Mouse (Mus musculus) intestine, embryonic 15.5 days (tissue): ENCODE results near the gene Atxn7l2. TPM values are rescaled to one million over a fixed set of nuclear protein-coding genes. Genes with fewer than 3 reads are reported as not detected.

Source experiments
- ATAC-seq: fragments of 200-750 bp; cut with Nextera tagmentation; 2 replicates; pipeline ENCODE4 v1.8.0; 2017; ENCODE audit warnings: moderate TSS enrichment, moderate library complexity
- H3K27ac ChIP-seq: fragments of 300-500 bp; sonication (generic); 2 replicates; pipeline ENCODE4 v1.5.1; 2015; ENCODE audit warnings: mild to moderate bottlenecking, inconsistent platforms
- H3K27me3 ChIP-seq: fragments of 300-500 bp; sonication (generic); replicated peaks from 2 replicates; pipeline ENCODE4 v1.6.1; 2015; ENCODE audit warnings: inconsistent platforms
- H3K36me3 ChIP-seq: fragments of 300-500 bp; sonication (generic); 2 replicates; pipeline ENCODE4 v1.6.1; 2015; ENCODE audit warnings: inconsistent platforms
- H3K4me1 ChIP-seq: fragments of 300-500 bp; sonication (generic); replicated peaks from 2 replicates; pipeline ENCODE4 v1.6.1; 2015; ENCODE audit warnings: inconsistent platforms
- H3K4me2 ChIP-seq: fragments of 300-500 bp; sonication (generic); replicated peaks from 2 replicates; pipeline ENCODE4 v1.6.1; 2015; ENCODE audit warnings: mild to moderate bottlenecking, inconsistent platforms
- H3K4me3 ChIP-seq: fragments of 300-500 bp; sonication (generic); replicated peaks from 2 replicates; pipeline ENCODE4 v1.5.1; 2015; ENCODE audit warnings: inconsistent platforms
- H3K9ac ChIP-seq: fragments of 300-500 bp; sonication (generic); 2 replicates; pipeline ENCODE4 v1.6.1; 2015; ENCODE audit warnings: inconsistent platforms
- H3K9me3 ChIP-seq: fragments of 300-500 bp; sonication (generic); 2 replicates; pipeline ENCODE4 v1.6.1; 2016; ENCODE audit warnings: inconsistent platforms
- WGBS: fragments of 180-500 bp; shearing (Covaris S2); methylation state at CpG from one replicate; pipeline ENCODE4 v1.1.7; 2015; 5-methylcytosine and 5-hydroxymethylcytosine counted together
- polyA plus RNA-seq: library from polyadenylated mRNA; unstranded; fragments of >200 nt; fragmentation: Nextera tagmentation; extraction: Ambion mirVana; gene quantifications from 2 replicates; pipeline ENCODE4 v1.2.1, GENCODE M21; 2015

Gene Atxn7l2
- polyA plus RNA-seq, 1 experiment from 2014 or later = 11.3 TPM

GRCm38 (mm10) chr3:108165532-108166315, 45.0 kb downstream of the Atxn7l2 start:
- H3K4me2 ChIP-seq = 0 out of 2 replicates have a peak overlapping the region, but pooled peaks have one; percentile 24
- peak; percentile 58 for ATAC-seq
- H3K36me3 ChIP-seq = no peaks in the 10 kb centered on the region
- 54% methylated on average over 10 of the region's 10 CpGs for WGBS
- H3K4me1 ChIP-seq = peaks cover 21% of the 10 kb centered on the region
- no peak overlapping the region for H3K9ac ChIP-seq
- no peaks in the 10 kb centered on the region for H3K27me3 ChIP-seq
- H3K9me3 ChIP-seq = no peaks in the 10 kb centered on the region
- no peak overlapping the region for H3K4me3 ChIP-seq
- H3K27ac ChIP-seq = no peak overlapping the region

GRCm38 (mm10) chr3:108164807-108165206, 45.9 kb downstream of the Atxn7l2 start:
- WGBS = 17% methylated on average over 9 of the region's 9 CpGs

GRCm38 (mm10) chr3:108164091-108164490, 46.6 kb downstream of the Atxn7l2 start:
- H3K4me2 ChIP-seq = no peak overlapping the region
- no peak overlapping the region for H3K4me3 ChIP-seq
- H3K9me3 ChIP-seq = no peaks in the 10 kb centered on the region
- WGBS = 61% methylated on average over 5 of the region's 5 CpGs
- H3K9ac ChIP-seq = no peak overlapping the region
- no peak overlapping the region for H3K27ac ChIP-seq
- no peak for ATAC-seq
- no peaks in the 10 kb centered on the region for H3K27me3 ChIP-seq
- H3K36me3 ChIP-seq = no peaks in the 10 kb centered on the region
- H3K4me1 ChIP-seq = peaks cover 21% of the 10 kb centered on the region

More at GRCm38 (mm10) chr3:108164807-108165206, 45.9 kb downstream of the Atxn7l2 start:
- Histone ChIP-seq H3K27me3 (no peaks in the 10 kb centered on the region), H3K4me2 (peak overlapping the region; percentile 55), H3K4me1 (peaks cover 21% of the 10 kb centered on the region), H3K9ac (no peak overlapping the region), H3K4me3 (no peak overlapping the region; the same call in 1 of the 2 replicates), H3K27ac (no peak overlapping the region), H3K36me3 (no peaks in the 10 kb centered on the region), H3K9me3 (no peaks in the 10 kb centered on the region)
- ATAC-seq = peak; percentile 67

DNA sequence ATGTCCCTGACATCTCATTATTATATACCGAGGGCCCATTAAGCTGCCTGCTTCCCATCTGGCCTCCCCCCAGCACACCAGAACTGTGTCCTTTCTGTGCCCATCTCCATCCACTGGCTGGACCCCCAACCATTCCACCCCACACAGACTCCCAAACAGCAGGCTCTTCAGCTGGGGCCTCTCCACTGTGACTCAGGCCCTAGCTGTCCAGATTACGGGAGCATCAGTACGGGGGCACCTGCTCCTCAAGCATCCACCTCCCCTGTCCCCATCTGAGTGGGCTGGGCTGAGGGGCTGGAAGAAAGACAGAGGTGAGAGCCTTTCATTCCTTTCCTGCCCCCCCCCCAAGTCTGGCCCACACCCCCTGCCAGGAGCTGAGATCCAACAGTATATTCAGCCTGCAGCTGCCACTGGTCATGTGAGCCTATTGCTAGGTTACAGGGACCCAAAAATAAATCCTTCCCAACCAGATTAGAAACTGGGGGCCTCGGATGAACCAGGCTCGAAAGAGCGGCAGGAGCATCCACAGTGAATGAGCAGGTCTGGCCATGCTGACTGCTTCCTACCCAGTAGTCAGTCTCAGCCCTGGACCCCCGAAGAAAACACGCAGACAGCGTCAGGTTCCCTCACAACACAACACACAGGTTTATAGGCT, 52.2 kb downstream of the Atxn7l2 start:
- Histone ChIP-seq H3K27ac (no peak overlapping the region), H3K36me3 (no peaks in the 10 kb centered on the region), H3K4me1 (0 out of 2 replicates have a peak, but pooled peaks cover 3% of the 10 kb centered on the region), H3K4me3 (no peak overlapping the region), H3K9ac (no peak overlapping the region), H3K9me3 (no peaks in the 10 kb centered on the region), H3K4me2 (no peak overlapping the region), H3K27me3 (no peaks in the 10 kb centered on the region)
- peak; percentile 47 for ATAC-seq
- 59% methylated on average over 9 of the region's 9 CpGs for WGBS

DNA sequence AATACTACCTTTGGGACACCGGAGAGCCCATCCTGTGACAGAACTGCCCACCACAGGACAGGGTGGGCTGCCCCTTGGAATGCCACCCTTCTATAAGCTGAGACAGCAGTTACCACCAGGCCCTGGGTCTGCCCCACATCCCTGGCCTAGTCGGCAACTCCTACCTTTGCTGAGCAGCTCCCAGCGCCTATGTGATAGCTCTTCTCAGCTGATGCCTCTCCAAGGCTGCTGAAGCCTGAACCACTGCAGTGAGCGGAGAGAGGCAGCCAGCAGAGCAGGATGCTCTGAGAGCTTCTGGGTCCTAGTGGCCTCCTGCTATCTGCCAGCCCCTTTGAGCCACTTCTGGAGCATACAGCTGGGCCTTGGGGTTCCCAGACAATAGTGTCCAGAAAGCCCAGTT, 56.1 kb downstream of the Atxn7l2 start, which contains the start of gene Gpr61:
Gene Gpr61 (minus strand): TSS at position 227 of the 400 bp plus-strand sequence.
- no peaks in the 10 kb centered on the region for H3K9me3 ChIP-seq
- no peak within 1 kb of the TSS for H3K4me3 ChIP-seq
- H3K27ac ChIP-seq = no peak within 1 kb of the TSS
- no peak for ATAC-seq
- no peaks in the 10 kb centered on the region for H3K27me3 ChIP-seq
- H3K36me3 ChIP-seq = no peaks in the 10 kb centered on the region
- H3K4me1 ChIP-seq = 0 out of 2 replicates have a peak, but pooled peaks cover 3% of the 10 kb centered on the region
- 45% methylated on average over 4 of the region's 4 CpGs for WGBS
- H3K4me2 ChIP-seq = no peak within 1 kb of the TSS
- H3K9ac ChIP-seq = no peak within 1 kb of the TSS

GRCm38 (mm10) chr3:108152290-108152689, 58.4 kb downstream of the Atxn7l2 start:
- H3K27me3 ChIP-seq = no peaks in the 10 kb centered on the region
- H3K27ac ChIP-seq = no peak overlapping the region
- no peaks in the 10 kb centered on the region for H3K9me3 ChIP-seq
- no peak for ATAC-seq
- H3K36me3 ChIP-seq = no peaks in the 10 kb centered on the region
- 86% methylated on average over 3 of the region's 3 CpGs for WGBS
- H3K4me2 ChIP-seq = no peak overlapping the region
- no peak overlapping the region for H3K4me3 ChIP-seq
- 0 out of 2 replicates have a peak, but pooled peaks cover 2% of the 10 kb centered on the region for H3K4me1 ChIP-seq
- no peak overlapping the region for H3K9ac ChIP-seq

Other genes with a start within 250 kb of the Atxn7l2 start
- 153 and 154 TPM in 2 replicates for gene Gstm3, start 241.7 kb downstream of the Atxn7l2 start, polyA plus RNA-seq
- 184 and 198 TPM in 2 replicates for gene Gstm2, start 224.5 kb downstream of the Atxn7l2 start, polyA plus RNA-seq
- gene Gstm1, start 193.0 kb downstream of the Atxn7l2 start, polyA plus RNA-seq = 335 and 425 TPM in 2 replicates
- gene Gstm4, start 166.0 kb downstream of the Atxn7l2 start, polyA plus RNA-seq = 33.0 and 33.9 TPM in 2 replicates
- gene Ampd2, start 124.3 kb downstream of the Atxn7l2 start, polyA plus RNA-seq = 49.9 and 53.6 TPM in 2 replicates
- 1.9 and 2.8 TPM in 2 replicates for gene Gnat2, start 118.1 kb downstream of the Atxn7l2 start, polyA plus RNA-seq
- 165 and 183 TPM in 2 replicates for gene Gnai3, start 64.8 kb downstream of the Atxn7l2 start, polyA plus RNA-seq
- 0.15 and 0.21 TPM in 2 replicates for gene Gpr61, start 56.1 kb downstream of the Atxn7l2 start, polyA plus RNA-seq
- 3.9 and 4.4 TPM in 2 replicates for gene Amigo1, start 24.6 kb downstream of the Atxn7l2 start, polyA plus RNA-seq
- gene Cyb561d1, start 9.7 kb downstream of the Atxn7l2 start, polyA plus RNA-seq = 3.6 and 3.8 TPM in 2 replicates
- 0.21 and 0.27 TPM in 2 replicates for gene Sypl2, start 15.7 kb upstream of the Atxn7l2 start, polyA plus RNA-seq
- gene Psma5, start 46.0 kb upstream of the Atxn7l2 start, polyA plus RNA-seq = 271 and 291 TPM in 2 replicates
- gene Sort1, start 73.1 kb upstream of the Atxn7l2 start, polyA plus RNA-seq = 9.4 and 10.4 TPM in 2 replicates
- gene Mybphl, start 154.0 kb upstream of the Atxn7l2 start, polyA plus RNA-seq = not detected in 2 replicates
- gene Psrc1, start 172.9 kb upstream of the Atxn7l2 start, polyA plus RNA-seq = 28.8 and 30.3 TPM in 2 replicates
- 3.2 and 6.1 TPM in 2 replicates for gene Celsr2, start 204.6 kb upstream of the Atxn7l2 start, polyA plus RNA-seq
- gene Sars, start 234.3 kb upstream of the Atxn7l2 start, polyA plus RNA-seq = 145 and 150 TPM in 2 replicates